Comparison of ENCODE assay signal across 22 mouse cellular contexts in genomic region chr17:43500513-43500912, GRCm38 (mm10). TPM values are rescaled to one million over a fixed set of nuclear protein-coding genes. Genes with fewer than 3 reads are reported as not detected.
DNase-seq lines count a peak whose midpoint lies in the region; ATAC-seq and TF ChIP-seq lines count a peak whose summit lies in the region.
"Had no signal": no experiment of that assay in that cellular context is flagged by ENCODE, and none has a peak within 500 bp of the region (broad histone marks: within the 10 kb centered on the region; RNA-seq: fewer than 3 reads in every experiment).

No protein-coding gene starts in this region.

- H3K27me3 ChIP-seq in intestine, postnatal 0 days (replicated peaks; ENCODE audit: control insufficient read depth, insufficient read depth, low read length) = no peaks in the 10 kb centered on the region
- no peaks in the 10 kb centered on the region for H3K27me3 ChIP-seq in kidney, embryonic 15.5 days
- no peaks in the 10 kb centered on the region for H3K27me3 ChIP-seq in limb, embryonic 10.5 days (ENCODE audit: low read depth, poor library complexity, severe bottlenecking)
- no peaks in the 10 kb centered on the region for H3K27me3 ChIP-seq in forebrain, embryonic 16.5 days (replicated peaks; ENCODE audit: control insufficient read depth, insufficient read depth, low read length)
- H3K27me3 ChIP-seq: embryonic facial prominence, embryonic 15.5 days; hindbrain, embryonic 12.5 days had no signal

- no peaks in the 10 kb centered on the region for H3K9me3 ChIP-seq in intestine, postnatal 0 days (ENCODE audit: control insufficient read depth)
- no peaks in the 10 kb centered on the region for H3K9me3 ChIP-seq in kidney, embryonic 15.5 days (replicated peaks)
- H3K9me3 ChIP-seq in limb, embryonic 10.5 days (replicated peaks) = no peaks in the 10 kb centered on the region
- H3K9me3 ChIP-seq in forebrain, embryonic 16.5 days (ENCODE audit: control insufficient read depth, low read length) = no peaks in the 10 kb centered on the region
- H3K9me3 ChIP-seq: embryonic facial prominence, embryonic 15.5 days; forebrain, embryonic 10.5 days; hindbrain, embryonic 12.5 days had no signal

- H3K4me1 ChIP-seq in intestine, postnatal 0 days (replicated peaks; ENCODE audit: control insufficient read depth, insufficient read depth, low read length) = no peaks in the 10 kb centered on the region
- peaks cover 9% of the 10 kb centered on the region; the same call in 1 of the 2 replicates for H3K4me1 ChIP-seq in kidney, embryonic 15.5 days
- H3K4me1 ChIP-seq in limb, embryonic 10.5 days = no peaks in the 10 kb centered on the region
- no peaks in the 10 kb centered on the region for H3K4me1 ChIP-seq in forebrain, embryonic 16.5 days (replicated peaks; ENCODE audit: control insufficient read depth, insufficient read depth, low read length)
- H3K4me1 ChIP-seq: embryonic facial prominence, embryonic 15.5 days; forebrain, embryonic 10.5 days; hindbrain, embryonic 12.5 days had no signal

- peak overlapping the region; percentile 54 for H3K4me2 ChIP-seq in intestine, postnatal 0 days (replicated peaks; ENCODE audit: low read depth)
- no peak overlapping the region for H3K4me2 ChIP-seq in kidney, embryonic 15.5 days
- H3K4me2 ChIP-seq in forebrain, embryonic 16.5 days (ENCODE audit: low read length) = no peak overlapping the region
- H3K4me2 ChIP-seq: embryonic facial prominence, embryonic 15.5 days; hindbrain, embryonic 12.5 days had no signal

- ATAC-seq in intestine, postnatal 0 days = no peak
- ATAC-seq in kidney, embryonic 15.5 days (replicated peaks; ENCODE audit: low FRiP score) = peak; percentile 49
- no peak for ATAC-seq in forebrain, embryonic 16.5 days
- ATAC-seq: forebrain, embryonic 14.5 days had no signal

- whole genome bisulfite sequencing in intestine, postnatal 0 days = 76% methylated on average over 1 of the region's 1 CpGs
- 80% methylated on average over 1 of the region's 1 CpGs for WGBS in kidney, embryonic 15.5 days
- 85% methylated on average over 1 of the region's 1 CpGs for WGBS in limb, embryonic 10.5 days
- 79% methylated on average over 1 of the region's 1 CpGs for WGBS in forebrain, embryonic 16.5 days

- peak; percentile 39 for DNase-seq in kidney, adult 18-20 months
- peak; percentile 57 for DNase-seq in kidney, postnatal 14 days
- DNase-seq in limb, embryonic 10.5 days (ENCODE audit: low spot score) = no peak
- DNase-seq in embryo, embryonic 9.5 days (ENCODE audit: extremely low spot score) = no peak
- DNase-seq: adrenal gland, adult 8-10 months; adrenal gland, postnatal 36 days; cerebellum, adult 2 months; cerebellum, postnatal 10 days; gastrocnemius, postnatal 36 days; heart, adult 11 months; heart, postnatal 10 days; heart, postnatal 4 days had no signal

- no peak for TF ChIP-seq CTCF in intestine, postnatal 0 days (IDR thresholded peaks at IDR 0.05; ENCODE audit: low read depth)

- H3K9ac ChIP-seq in intestine, postnatal 0 days (ENCODE audit: low read depth, low read length) = no peak overlapping the region
- H3K9ac ChIP-seq in kidney, embryonic 15.5 days = no peak overlapping the region
- H3K9ac ChIP-seq in forebrain, embryonic 16.5 days (replicated peaks; ENCODE audit: low read depth, low read length) = no peak overlapping the region
- H3K9ac ChIP-seq: embryonic facial prominence, embryonic 15.5 days; hindbrain, embryonic 12.5 days had no signal

- no peak overlapping the region; the same call in 1 of the 2 replicates for H3K4me3 ChIP-seq in intestine, postnatal 0 days (ENCODE audit: low read depth, low read length)
- no peak overlapping the region for H3K4me3 ChIP-seq in kidney, embryonic 15.5 days (replicated peaks)
- no peak overlapping the region for H3K4me3 ChIP-seq in limb, embryonic 10.5 days
- H3K4me3 ChIP-seq in forebrain, embryonic 16.5 days (replicated peaks; ENCODE audit: low read length) = no peak overlapping the region
- H3K4me3 ChIP-seq: embryonic facial prominence, embryonic 15.5 days; erythroblast, embryonic 14.5 days; forebrain, embryonic 10.5 days; hindbrain, embryonic 12.5 days had no signal

- H3K27ac ChIP-seq in intestine, postnatal 0 days (ENCODE audit: low read depth, low read length) = no peak overlapping the region; the same call in 1 of the 2 replicates
- H3K27ac ChIP-seq in kidney, embryonic 15.5 days = peak overlapping the region; percentile 28; the same call in 1 of the 2 replicates
- no peak overlapping the region for H3K27ac ChIP-seq in limb, embryonic 10.5 days
- no peak overlapping the region for H3K27ac ChIP-seq in forebrain, embryonic 16.5 days (ENCODE audit: low read length)
- H3K27ac ChIP-seq: embryonic facial prominence, embryonic 15.5 days; forebrain, embryonic 10.5 days; hindbrain, embryonic 12.5 days had no signal

- H3K36me3 ChIP-seq in intestine, postnatal 0 days (ENCODE audit: control insufficient read depth, insufficient read depth) = peaks cover 3% of the 10 kb centered on the region
- no peaks in the 10 kb centered on the region for H3K36me3 ChIP-seq in kidney, embryonic 15.5 days
- no peaks in the 10 kb centered on the region for H3K36me3 ChIP-seq in limb, embryonic 10.5 days
- H3K36me3 ChIP-seq in forebrain, embryonic 16.5 days (ENCODE audit: control insufficient read depth, insufficient read depth) = no peaks in the 10 kb centered on the region
- H3K36me3 ChIP-seq: embryonic facial prominence, embryonic 15.5 days; forebrain, embryonic 10.5 days; hindbrain, embryonic 12.5 days had no signal

RNA-seq across cellular contexts. Expression of gene Mep1a, which starts 2.1 kb away (rescaled TPM):
- polyA plus RNA-seq in intestine, postnatal 0 days (2015; fragmentation: Nextera tagmentation; extraction: Ambion mirVana) = 147 and 153 TPM in 2 replicates
- polyA plus RNA-seq in kidney, embryonic 15.5 days (2015; fragmentation: Nextera tagmentation; extraction: Ambion mirVana) = 37.4 TPM in 2 replicates
- not detected in 2 replicates for polyA plus RNA-seq in limb, embryonic 10.5 days (2016; fragmentation: Nextera tagmentation; extraction: Ambion mirVana)
- polyA plus RNA-seq in forebrain, embryonic 16.5 days (2015; fragmentation: Nextera tagmentation; extraction: Ambion mirVana) = 0.11 TPM in 1 of 2 replicates, not detected in the other
- polyA plus RNA-seq: cerebellum, adult 2 months; embryonic facial prominence, embryonic 11.5 days; erythroblast, embryonic 14.5 days; forebrain, embryonic 10.5 days; forebrain, embryonic 14.5 days; heart, embryonic 14.5 days; hindbrain, embryonic 12.5 days had no signal

RNA-seq across cellular contexts. Expression of gene Ankrd66, which starts 42.9 kb away (rescaled TPM):
- 0.83 and 0.94 TPM in 2 replicates for polyA plus RNA-seq in intestine, postnatal 0 days (2015; fragmentation: Nextera tagmentation; extraction: Ambion mirVana)
- polyA plus RNA-seq in kidney, embryonic 15.5 days (2015; fragmentation: Nextera tagmentation; extraction: Ambion mirVana) = 0.17 and 0.47 TPM in 2 replicates
- 0.18 TPM in 1 of 2 replicates, not detected in the other for polyA plus RNA-seq in limb, embryonic 10.5 days (2016; fragmentation: Nextera tagmentation; extraction: Ambion mirVana)
- polyA plus RNA-seq in forebrain, embryonic 16.5 days (2015; fragmentation: Nextera tagmentation; extraction: Ambion mirVana) = 0.48 and 0.68 TPM in 2 replicates
- polyA plus RNA-seq: erythroblast, embryonic 14.5 days had no signal

Comparison
In these comparisons a context has a peak if more than half of its experiments do, and no peak if none do; other contexts are left out.
1. DNase-seq: peak in kidney, adult 18-20 months (single experiment) and kidney, postnatal 14 days (single experiment); none in limb, embryonic 10.5 days (single experiment) and embryo, embryonic 9.5 days (single experiment).
2. RNA of gene Mep1a, which starts 2.1 kb away (polyA plus RNA-seq): 147 to 153 TPM in intestine, postnatal 0 days and 37.4 TPM in kidney, embryonic 15.5 days; not detected in limb, embryonic 10.5 days and 0.11 TPM in forebrain, embryonic 16.5 days; every median in the first group is over 10 times any median in the second.